Mouse (Mus musculus) gonadal fat pad, adult 2 months (tissue): Measurements from ENCODE around the gene Kcnj6. TPM values are rescaled to one million over a fixed set of nuclear protein-coding genes. Genes with fewer than 3 reads are reported as not detected.

Source experiments
- DNase-seq: peaks from one replicate; pipeline ENCODE4 v3.0.0-alpha.2; 2012; ENCODE audit warnings: low read depth
- polyA plus RNA-seq: library from polyadenylated mRNA; depleted of rRNA; stranded (reverse); fragments of >200 nt; gene quantifications from 2 replicates; pipeline ENCODE4 v1.2.3, GENCODE M21; 2012

Gene Kcnj6
- polyA plus RNA-seq, 1 experiment = not detected

DNA sequence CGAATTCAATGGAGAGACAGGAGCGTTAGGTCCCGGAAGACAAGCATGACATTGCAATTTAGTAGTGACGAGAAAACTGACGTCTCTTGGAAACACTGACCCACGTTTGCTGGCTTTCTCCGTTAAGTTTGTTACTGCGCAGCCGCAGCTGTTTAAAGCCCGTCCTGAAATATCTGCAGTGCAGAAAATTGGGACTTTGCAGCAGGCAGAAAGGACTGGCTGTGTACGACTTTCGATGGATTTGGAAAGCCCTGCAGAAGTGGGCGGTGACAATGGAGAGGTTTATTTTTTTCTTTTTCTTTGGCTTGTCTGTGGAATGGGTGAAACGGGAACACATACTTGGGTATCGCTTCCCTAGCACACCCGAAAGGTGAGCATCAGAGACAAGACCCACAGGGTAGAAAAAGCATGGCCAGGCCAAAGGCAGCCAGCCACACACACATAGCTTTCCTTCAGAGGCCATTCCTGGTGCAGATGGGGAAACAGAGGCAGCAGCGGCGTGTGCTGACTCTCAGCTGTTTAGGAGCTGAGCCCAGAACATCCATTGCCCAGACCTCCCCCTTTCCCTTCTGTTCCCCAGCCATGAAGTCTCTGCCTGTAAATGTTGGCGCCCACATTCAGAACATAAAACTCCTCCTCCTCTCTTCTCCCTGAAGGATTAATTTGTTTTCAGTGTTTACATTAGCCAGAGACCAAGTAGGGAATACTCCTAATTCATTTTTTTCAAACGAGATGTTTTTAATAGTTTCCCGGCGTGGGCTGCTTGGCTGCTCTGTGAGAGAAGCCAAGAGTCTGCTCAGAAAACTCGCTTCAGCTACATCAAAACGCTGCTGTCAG is 215.2 kb downstream of the Kcnj6 start:
- no peak for DNase-seq

DNA sequence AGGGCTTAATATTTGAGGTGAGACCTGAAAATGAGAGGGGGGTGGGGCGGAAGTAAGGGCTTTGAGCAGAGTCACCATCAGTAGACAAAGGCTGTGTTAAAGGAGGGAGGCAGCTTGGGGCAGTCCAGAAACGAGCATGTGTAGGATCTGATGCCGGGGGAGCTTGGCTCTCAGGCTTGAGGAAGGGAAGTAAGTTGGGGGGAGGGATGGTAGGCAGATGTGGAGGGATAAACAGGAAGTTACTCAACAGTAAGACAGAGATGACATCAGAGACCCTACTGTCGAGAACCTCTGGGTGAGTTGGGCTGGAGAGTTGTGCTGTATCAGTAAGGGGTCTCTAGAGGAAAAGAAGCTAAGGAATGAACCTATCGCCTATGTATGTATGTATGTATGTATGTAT is 223.6 kb downstream of the Kcnj6 start:
- no peak for DNase-seq

DNA sequence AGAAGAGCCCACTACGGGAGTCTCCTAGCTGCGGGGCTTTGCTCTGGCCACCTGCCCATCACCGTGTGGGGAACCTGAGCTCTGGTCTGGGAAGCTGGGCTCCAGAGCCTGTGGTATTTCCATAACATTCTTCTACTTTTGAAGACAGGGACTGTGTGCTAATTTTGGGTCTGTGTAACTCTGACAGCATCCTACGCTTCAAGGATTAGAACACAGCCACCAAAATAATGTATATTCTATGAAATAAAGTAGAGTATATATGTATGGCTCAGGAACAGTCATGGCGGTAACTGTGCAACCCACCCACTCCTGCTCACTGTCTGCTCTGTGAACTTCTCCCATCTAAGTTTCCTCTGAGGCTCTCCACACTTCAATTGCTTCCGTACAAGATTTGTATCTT is 229.9 kb downstream of the Kcnj6 start:
- no peak for DNase-seq

DNA sequence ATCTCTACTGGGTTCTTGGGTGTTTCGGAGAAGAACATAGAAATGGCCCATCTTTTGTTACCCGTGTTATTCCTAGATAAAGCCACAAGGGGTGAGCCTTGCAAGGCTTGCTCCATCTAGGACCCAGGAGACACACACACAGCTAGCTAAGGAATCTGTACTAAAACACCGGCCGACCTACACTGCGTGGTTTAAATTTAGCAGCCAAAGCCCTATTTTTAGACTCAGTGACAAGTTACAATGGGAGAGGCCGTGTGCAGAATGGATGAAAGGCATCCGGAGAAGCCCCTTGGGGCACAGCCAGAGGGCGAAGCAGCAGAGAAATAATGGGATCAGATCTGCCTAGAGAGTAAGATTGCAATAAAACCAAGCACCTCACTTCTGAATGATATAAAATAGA is 232.4 kb downstream of the Kcnj6 start:
- no peak for DNase-seq

GRCm38 (mm10) chr16:94760732-94761131 is 236.8 kb downstream of the Kcnj6 start:
- no peak for DNase-seq

DNA sequence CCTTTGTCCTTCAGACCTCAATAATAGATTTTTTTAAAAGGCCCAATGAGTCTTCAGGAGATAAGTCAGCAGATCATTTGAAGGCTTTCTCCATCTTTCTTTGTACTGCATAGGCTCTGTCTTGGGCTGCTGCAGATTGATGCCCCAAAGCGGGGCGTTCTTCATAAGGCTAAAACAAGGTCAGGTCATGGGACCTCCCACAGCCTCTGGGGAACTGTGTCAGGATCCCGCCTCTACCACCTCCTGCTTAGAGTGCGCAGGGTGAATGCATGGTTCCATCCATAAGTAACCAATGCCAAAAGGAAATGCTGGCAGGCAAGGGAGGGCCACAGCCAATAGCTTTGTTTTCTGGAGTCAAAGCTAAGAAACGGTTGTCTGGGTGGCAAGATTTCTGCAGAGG is 237.7 kb downstream of the Kcnj6 start:
- DNase-seq = no peak

DNA sequence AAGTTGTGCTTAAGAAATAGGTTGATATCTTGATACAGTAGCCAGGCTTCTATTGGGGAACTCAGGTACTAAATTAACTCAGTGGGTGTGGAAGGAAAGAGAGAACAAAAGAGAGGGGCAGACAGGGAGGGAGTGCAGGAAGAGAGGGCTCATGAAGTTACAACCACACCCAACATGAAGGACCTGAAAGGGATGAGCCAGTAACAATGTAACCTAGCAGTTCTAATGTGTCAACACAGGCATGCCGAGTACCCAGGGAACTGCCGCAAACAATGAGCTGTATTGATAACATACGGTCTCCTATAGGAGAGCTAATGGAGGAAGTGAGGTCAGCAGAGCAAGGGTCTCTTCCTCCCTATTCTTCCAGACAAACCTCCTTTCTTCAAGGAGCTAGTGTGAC is 238.9 kb downstream of the Kcnj6 start:
- DNase-seq = no peak

GRCm38 (mm10) chr16:94756352-94756751 is 241.1 kb downstream of the Kcnj6 start:
- DNase-seq = no peak

GRCm38 (mm10) chr16:94753453-94753852 is 244.0 kb downstream of the Kcnj6 start:
- DNase-seq = no peak

GRCm38 (mm10) chr16:94752781-94753180 is 244.7 kb downstream of the Kcnj6 start:
- DNase-seq = no peak

GRCm38 (mm10) chr16:94745016-94745415 is 252.5 kb downstream of the Kcnj6 start:
- no peak for DNase-seq

DNA sequence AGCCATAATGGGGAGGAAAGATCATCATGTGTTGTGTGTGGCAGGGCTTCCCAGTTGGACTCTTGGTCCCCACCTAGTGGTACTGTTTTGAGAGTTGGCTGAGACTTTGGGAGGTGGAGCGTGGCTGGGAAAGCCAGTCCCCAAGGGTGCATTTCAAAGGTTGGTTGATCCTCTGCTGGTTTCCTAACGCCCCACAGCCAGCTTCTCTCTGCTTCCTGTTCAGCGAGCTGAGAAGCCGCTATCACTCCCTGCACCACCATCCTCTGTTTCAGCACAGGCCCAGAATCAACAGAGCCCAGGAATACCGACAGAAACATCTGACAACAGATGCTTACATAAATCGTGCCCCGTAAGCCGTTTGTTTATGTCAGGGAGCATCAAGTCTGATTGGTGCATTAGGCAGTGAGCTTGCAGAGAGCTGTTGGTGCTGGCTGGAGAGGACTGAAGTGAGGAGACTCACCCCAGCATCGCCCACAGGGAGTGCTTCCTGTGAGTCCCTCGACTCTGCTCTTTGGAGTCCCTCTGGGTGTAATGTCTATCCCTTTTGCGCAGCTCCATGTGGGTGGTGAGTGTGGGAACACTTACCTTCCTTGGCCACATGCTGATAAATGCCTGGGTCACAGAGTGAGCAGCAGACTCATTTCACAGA is 253.5 kb downstream of the Kcnj6 start:
- DNase-seq = no peak

GRCm38 (mm10) chr16:94737359-94737687 is 260.2 kb downstream of the Kcnj6 start:
- no peak for DNase-seq

- no peak for DNase-seq
Observed at GRCm38 (mm10) chr16:94736462-94737358, 260.8 kb downstream of the Kcnj6 start.

DNA sequence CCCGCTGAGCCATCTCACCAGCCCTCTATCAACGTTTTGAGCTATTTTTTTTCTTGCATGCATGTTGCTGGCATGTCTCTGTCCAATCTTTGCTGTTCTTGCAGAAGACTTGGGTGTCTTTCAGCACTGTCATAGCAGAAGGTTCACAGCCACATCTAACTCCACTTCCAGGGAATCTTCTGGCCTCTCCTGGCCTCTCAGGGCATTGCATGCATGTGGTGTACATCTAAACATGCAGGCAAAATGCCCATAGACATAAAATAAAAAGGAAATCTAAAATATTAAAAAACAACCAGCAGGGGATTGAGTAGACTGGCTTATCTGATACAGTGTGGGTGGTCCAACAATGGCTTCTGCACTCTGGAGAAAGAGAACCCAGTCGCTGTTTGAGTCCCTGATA is 262.0 kb downstream of the Kcnj6 start:
- no peak for DNase-seq

GRCm38 (mm10) chr16:94731027-94731426 is 266.5 kb downstream of the Kcnj6 start:
- DNase-seq = no peak

- no peak for DNase-seq
Observed at GRCm38 (mm10) chr16:94729236-94729635, 268.3 kb downstream of the Kcnj6 start.

DNA sequence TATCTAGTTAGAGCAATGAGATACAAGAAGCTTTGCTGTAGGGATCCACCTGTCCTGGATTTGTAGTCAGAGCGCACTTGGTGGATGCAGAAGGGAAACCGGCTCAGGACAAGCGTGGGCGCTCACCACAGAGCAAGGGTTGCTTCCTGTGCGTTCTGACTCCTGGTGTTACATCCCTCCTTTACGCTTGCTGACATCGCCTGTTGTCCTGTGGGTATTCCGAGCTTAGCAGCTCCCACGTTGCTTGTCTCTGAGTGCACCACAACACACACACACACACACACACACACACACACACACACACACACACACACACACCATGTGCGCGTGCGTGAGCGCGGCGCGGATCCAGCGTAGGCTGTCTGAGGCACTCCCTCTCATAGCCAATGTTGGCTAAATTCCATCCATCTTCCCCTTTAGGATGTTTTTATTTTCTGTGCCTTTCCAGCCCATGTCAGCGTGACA is 272.7 kb downstream of the Kcnj6 start:
- DNase-seq = no peak

- DNase-seq = no peak
Observed at GRCm38 (mm10) chr16:94724061-94724596, 273.4 kb downstream of the Kcnj6 start.

- no peak for DNase-seq
Observed at GRCm38 (mm10) chr16:94722936-94723335, 274.6 kb downstream of the Kcnj6 start.

DNA sequence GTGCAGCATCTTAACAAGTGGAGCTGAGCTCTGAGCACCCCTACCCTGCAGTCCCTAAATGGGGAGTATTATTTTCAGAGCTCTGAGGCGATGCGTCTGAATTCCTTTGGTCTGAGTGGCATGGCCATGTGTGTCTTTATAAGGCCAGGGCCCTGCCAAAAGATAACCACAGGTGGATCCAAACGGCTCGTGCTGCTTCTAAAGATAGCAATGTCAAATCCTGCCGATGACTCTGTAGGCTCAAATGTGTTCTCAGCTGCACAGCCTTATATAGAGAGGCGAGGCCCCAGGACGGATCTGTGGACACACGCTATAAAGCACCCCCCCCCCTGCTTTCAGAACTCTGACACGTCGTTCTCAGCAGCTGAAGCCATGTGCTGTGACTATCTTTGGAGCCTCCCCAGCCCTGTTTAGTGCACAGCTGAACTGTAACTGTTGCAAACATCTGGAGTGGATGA is 275.9 kb downstream of the Kcnj6 start:
- no peak for DNase-seq
